Mouse (Mus musculus) megakaryocyte-erythroid progenitor cell, adult 5-6 weeks (primary cell): ENCODE measurements around the gene Mknk2. TPM values are rescaled to one million over a fixed set of nuclear protein-coding genes. Genes with fewer than 3 reads are reported as not detected.
"Not testable (repeated sequence)": the region's sequence is repeated elsewhere in the genome, so short reads cannot be mapped to it uniquely, and the experiment has no call there.

Experiments
- ATAC-seq: replicated peaks from 2 replicates; pipeline ENCODE4 v1.8.0; 2016; ENCODE audit warnings: mild to moderate bottlenecking, inconsistent platforms; ENCODE audit not compliant: severe bottlenecking, poor library complexity, low FRiP score, low TSS enrichment
- total RNA-seq, 2 experiments: library from RNA; stranded (forward) in 1 of 2; stranded (reverse) in 1 of 2; fragments of 200-1000, 215-1000 nt in 1 of 2; fragments of >200 nt in 1 of 2; fragmentation: Nextera tagmentation in 1 of 2; gene quantifications; 2 replicates each; pipeline ENCODE4 v1.2.3; 2014 to 2017

Gene Mknk2
- total RNA-seq, 2 experiments from 2014 or later, result 117 to 158 TPM

DNA sequence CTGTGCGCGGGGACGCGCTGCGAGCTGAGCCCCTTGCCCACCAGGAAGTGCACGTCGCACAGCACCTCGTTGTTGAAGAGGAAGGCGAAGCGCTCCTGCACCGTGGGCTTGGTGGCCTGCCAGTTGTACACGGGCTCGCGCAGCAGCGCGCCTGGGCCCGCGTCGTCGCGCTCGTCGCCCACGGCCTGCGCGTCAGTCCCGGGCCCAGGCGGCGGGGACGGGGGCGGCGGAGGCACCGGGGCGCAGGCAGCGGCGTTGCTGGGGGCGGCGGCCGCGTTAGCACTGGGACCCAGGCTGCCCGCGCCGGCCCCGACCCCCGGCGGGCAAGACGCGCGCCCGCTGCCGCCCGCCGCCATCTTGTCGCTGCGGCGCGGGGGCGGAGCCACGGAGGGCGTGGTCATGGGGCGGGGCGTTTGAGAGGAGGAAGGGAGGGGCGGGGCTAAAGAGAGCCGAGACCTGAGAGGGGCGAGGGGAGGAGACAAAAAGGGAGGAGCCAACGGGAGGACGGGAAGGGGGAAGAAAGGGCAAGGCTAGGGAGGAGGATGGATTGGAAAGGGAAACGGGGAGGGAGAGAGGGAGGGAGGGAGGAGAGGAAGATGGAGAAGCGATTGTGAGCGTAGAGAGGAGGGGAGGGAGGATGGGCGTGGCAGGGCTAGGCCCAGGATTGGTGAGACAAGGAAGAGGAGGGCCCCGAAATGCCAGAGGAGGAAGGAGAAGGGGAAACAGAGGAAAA, 21.6 kb downstream of the Mknk2 start:
- peak; percentile 60 for ATAC-seq

DNA sequence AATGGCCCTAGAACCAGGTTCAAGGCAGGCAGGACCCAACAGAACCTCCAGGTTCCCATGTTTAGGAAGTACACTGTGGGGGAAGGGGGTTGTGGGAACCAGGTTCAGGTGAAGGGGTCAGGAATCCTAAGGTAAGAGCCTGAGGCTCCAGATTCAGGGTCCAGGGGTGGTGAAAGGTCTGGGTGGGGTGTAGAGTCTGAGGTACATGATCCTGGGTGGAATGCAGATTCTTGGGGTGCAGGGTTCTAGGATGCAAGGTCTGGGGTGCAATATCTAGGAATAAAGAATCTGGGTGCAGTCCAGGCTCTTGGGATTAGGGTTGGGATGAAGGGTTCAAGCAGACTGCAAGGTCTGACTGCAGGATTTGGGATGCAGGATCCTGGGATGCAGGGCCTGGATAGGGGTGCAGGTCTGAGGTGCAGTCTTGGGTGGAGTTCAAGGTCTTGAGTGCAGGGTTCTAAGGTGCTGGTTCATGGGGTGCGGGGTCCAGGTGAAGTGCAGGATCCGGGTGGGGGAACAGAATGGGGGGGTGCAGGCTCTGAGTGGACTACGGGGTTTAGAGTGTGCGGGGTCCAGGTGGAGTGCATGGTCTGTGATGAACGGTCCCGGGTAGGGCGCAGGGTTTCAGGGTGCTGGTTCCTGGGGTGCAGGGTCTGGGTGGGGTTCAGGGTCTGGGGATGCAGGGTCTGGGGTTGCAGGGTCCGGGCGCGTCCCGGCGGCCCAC, 22.3 kb downstream of the Mknk2 start:
- no peak for ATAC-seq

DNA sequence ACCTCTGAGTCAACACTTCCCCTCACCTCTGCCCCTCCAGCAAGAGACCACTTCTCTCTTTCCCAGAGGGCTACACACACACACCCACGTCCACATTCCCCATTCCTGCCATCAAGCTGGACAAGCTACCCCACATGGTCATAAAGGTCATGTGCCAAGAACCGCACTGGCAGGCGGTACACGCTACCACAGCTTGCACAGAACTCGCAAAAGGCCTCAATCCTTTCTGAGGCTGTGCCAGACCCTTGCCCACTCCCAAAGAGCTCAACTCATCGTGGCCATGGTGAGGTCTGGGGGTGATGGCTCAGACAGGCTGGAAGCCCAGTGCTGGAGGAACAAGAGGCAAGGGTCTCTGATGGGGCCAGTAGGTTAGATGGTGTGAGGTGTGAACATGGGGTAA, 23.0 kb downstream of the Mknk2 start:
- no peak for ATAC-seq

GRCm38 (mm10) chr10:80653156-80653720, 24.7 kb downstream of the Mknk2 start:
- ATAC-seq, result no peak

DNA sequence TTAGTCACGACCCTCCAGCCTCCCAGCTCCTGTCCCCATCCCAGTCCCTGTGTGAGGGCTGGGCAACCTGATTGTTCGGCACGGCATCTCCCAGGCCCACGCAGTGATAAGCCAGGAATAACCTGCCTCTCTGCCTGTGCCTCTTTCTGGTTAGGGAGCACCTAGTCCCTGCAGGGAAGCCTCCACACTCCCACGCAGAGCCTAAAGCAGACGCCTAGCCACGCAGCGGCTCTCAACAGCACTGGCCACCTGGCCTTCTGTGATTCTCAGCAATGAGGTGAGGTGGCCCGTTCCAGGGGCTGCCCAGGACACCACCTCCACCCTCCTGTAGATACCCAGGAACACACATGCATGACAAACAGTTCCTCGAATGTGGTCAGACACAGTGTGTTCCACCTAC, 27.5 kb downstream of the Mknk2 start:
- ATAC-seq, result no peak

DNA sequence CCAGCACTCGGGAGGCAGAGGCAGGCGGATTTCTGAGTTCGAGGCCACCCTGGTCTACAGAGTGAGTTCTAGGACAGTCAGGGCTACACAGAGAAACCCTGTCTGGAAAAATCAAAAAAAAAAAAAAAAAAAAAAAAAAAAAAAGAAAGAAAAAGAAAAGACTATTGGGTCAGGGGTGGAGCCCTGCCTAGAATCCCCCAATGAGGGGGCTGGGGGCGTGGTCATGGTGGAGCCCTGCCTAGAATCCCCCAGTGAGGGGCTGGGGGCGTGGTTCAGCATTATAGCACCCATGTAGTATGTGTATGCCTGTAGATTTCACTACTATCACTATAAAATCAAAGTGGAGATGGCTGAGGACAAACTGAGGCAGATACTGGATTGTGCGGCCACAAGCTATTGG, 28.0 kb downstream of the Mknk2 start:
- not testable (repeated sequence) for ATAC-seq

- no peak for ATAC-seq
These were observed 31.0 kb downstream of the Mknk2 start for GRCm38 (mm10) chr10:80646936-80647335.

- no peak for ATAC-seq
These were observed 42.6 kb downstream of the Mknk2 start for GRCm38 (mm10) chr10:80635345-80635744.

GRCm38 (mm10) chr10:80628925-80629324, 49.0 kb downstream of the Mknk2 start:
- no peak for ATAC-seq

- no peak for ATAC-seq
These were observed 50.2 kb downstream of the Mknk2 start for GRCm38 (mm10) chr10:80627685-80628084.

DNA sequence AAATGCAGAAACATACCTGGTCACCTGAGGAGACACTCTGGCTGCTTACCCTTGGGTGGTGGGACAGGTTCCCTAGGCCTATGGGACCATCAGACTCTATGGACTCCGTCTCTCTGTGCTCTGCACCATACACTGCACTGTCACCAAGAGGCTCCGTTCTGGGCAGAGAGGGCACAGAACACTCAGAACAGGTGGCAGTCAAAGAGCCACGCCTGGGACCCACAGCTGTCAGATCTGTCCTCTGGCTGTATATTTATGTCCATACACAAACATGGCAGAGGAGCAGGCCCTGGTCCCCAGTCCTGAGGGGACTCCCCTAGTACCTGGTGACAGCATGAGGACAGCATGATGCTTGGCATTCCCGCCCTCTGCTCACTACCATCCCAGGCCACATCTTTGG, 52.1 kb downstream of the Mknk2 start:
- no peak for ATAC-seq

GRCm38 (mm10) chr10:80623457-80624191, 54.3 kb downstream of the Mknk2 start:
- ATAC-seq, result 0 out of 2 replicates have a peak, but pooled peaks have one; percentile 11

- no peak for ATAC-seq
These were observed 55.1 kb downstream of the Mknk2 start, which contains the start of gene Csnk1g2 for GRCm38 (mm10) chr10:80622661-80623456. Csnk1g2 (plus strand) TSS chr10:80622838.

DNA sequence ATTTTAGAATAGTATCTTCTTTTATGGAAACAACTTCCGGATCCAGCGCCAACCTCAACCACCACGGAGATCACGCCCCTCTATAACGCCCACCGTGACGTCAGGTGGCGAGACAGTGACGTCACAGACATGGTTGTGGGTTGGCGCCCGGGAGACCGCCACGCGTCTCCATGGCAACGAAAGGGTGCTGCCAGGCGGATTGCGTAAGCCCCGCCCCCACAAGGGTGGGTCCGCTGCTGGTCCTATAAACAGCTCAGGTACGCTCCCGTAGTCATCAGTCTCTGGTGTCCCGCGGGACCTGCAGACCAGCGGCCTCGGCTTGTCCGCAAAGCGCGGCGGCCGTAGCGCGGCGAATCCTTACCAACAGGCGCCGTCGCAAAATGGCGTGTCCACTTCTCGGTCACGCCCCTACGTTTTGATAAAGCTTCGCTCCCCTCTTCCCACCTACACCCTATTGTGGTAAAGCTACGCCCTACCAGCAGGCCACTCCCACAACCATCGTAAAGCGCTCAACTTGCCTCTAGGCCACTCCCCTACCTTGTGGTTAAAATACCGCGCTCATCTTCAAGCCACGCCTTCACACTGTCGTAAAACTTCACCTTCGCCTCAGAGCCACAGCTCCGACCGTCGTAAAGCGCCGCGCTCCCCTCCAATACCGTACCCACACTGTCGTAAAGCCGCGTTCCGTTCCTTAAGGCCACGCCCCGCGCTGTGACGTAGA, 55.8 kb downstream of the Mknk2 start:
- ATAC-seq, result peak; percentile 88

GRCm38 (mm10) chr10:80621690-80621939, 56.3 kb downstream of the Mknk2 start:
- no peak for ATAC-seq

- no peak for ATAC-seq
These were observed 56.9 kb downstream of the Mknk2 start for GRCm38 (mm10) chr10:80620796-80621689.

GRCm38 (mm10) chr10:80620365-80620764, 57.5 kb downstream of the Mknk2 start:
- ATAC-seq, result no peak
